Mouse (Mus musculus) testis, adult 2 months (tissue): ENCODE measurements around the gene Lamtor3.

ENCODE experiments used
- CTCF ChIP-seq: fragments of 200-500 bp; IDR thresholded peaks from 2 replicates; pipeline ENCODE4 v1.5.1; 2012; ENCODE audit warnings: low read depth, mild to moderate bottlenecking, inconsistent platforms, low read length, moderate library complexity; ENCODE audit not compliant: control insufficient read depth, insufficient read depth, insufficient replicate concordance
- POLR2A ChIP-seq: fragments of 200-500 bp; IDR thresholded peaks from 2 replicates; pipeline ENCODE4 v1.6.1; 2012; ENCODE audit warnings: low read depth, mild to moderate bottlenecking, inconsistent platforms, low read length, moderate library complexity; ENCODE audit not compliant: control insufficient read depth

DNA sequence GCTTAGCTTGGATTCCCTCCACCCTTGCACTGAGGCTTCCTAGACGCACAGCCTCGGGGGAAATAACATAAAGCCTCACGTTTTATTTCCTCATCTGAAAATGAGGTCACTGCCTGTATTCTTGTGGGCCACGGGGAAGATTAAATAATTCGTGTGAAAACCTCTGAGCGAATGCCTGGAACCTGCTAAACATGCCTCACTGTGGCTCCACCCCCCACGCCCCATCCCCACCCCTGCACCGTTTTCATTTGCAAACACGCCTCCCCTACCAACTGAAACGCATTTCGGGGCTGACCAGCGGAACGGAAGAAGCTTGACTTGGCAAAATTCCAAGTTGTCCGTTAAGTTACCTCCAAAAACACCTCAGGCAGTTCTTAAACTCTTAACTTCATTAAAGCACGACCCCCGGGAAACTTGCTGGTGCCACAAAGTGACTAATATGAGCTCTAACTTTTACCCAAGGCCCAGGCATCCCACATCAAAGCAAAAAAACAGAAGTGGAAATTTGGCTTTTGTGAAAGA lies 37.3 kb downstream of the Lamtor3 start:
- TF ChIP-seq POLR2A = no peak
- TF ChIP-seq CTCF = no peak
